Mouse (Mus musculus) embryonic facial prominence, embryonic 11.5 days (tissue): ENCODE measurements around the gene Mcrip1. TPM values are rescaled to one million over a fixed set of nuclear protein-coding genes. Genes with fewer than 3 reads are reported as not detected.
A peak's percentile ranks its signal among the peaks of the same experiment; 100 is the strongest.
"Not testable (repeated sequence)": the region's sequence is repeated elsewhere in the genome, so short reads cannot be mapped to it uniquely, and the experiment has no call there.

ENCODE experiments used
- ATAC-seq: fragments of 200-750 bp; cut with Nextera tagmentation; replicated peaks from 2 replicates; pipeline ENCODE4 v1.8.0; 2017; ENCODE audit warnings: low read depth; ENCODE audit not compliant: insufficient number of reproducible peaks, low FRiP score, low TSS enrichment
- DNase-seq: peaks from one replicate; pipeline ENCODE4 v3.0.0-alpha.2; 2015; ENCODE audit warnings: low spot score
- H3K27ac ChIP-seq: fragments of 300-500 bp; sonication (generic); replicated peaks from 2 replicates; pipeline ENCODE4 v1.5.1; 2014; ENCODE audit warnings: mild to moderate bottlenecking, low read depth, low read length, control low read depth
- H3K27me3 ChIP-seq: fragments of 300-500 bp; sonication (generic); 2 replicates; pipeline ENCODE4 v1.6.1; 2014; ENCODE audit warnings: mild to moderate bottlenecking, low read length, moderate library complexity, mixed read lengths; ENCODE audit not compliant: control insufficient read depth, insufficient read depth
- H3K36me3 ChIP-seq: fragments of 300-500 bp; sonication (generic); replicated peaks from 2 replicates; pipeline ENCODE4 v1.6.1; 2014; ENCODE audit warnings: low read depth, mild to moderate bottlenecking, low read length, moderate library complexity, mixed read lengths; ENCODE audit not compliant: control insufficient read depth, insufficient read depth
- H3K4me1 ChIP-seq: fragments of 300-500 bp; sonication (generic); 2 replicates; pipeline ENCODE4 v1.6.1; 2014; ENCODE audit warnings: low read length, mixed read lengths; ENCODE audit not compliant: control insufficient read depth, insufficient read depth
- H3K4me2 ChIP-seq: fragments of 300-500 bp; sonication (generic); 2 replicates; pipeline ENCODE4 v1.6.1; 2014; ENCODE audit warnings: low read depth, mild to moderate bottlenecking, control low read depth, low read length, moderate library complexity
- H3K4me3 ChIP-seq: fragments of 300-500 bp; sonication (generic); 2 replicates; pipeline ENCODE4 v1.5.1; 2014; ENCODE audit warnings: low read depth, low read length, control low read depth
- H3K9ac ChIP-seq: fragments of 300-500 bp; sonication (generic); replicated peaks from 2 replicates; pipeline ENCODE4 v1.6.1; 2014; ENCODE audit warnings: mild to moderate bottlenecking, control low read depth, low read length
- H3K9me3 ChIP-seq: fragments of 300-500 bp; sonication (generic); replicated peaks from 2 replicates; pipeline ENCODE4 v1.6.1; 2016; ENCODE audit warnings: mild to moderate bottlenecking, low read length, inconsistent platforms, mixed read lengths; ENCODE audit not compliant: control insufficient read depth
- WGBS: fragments of 180-500 bp; shearing (Covaris S2); extraction: QIAGEN DNeasy Blood & Tissue Kit; methylation state at CpG from one replicate; pipeline ENCODE4 v1.1.7; 2014; 5-methylcytosine and 5-hydroxymethylcytosine counted together
- polyA plus RNA-seq: library from polyadenylated mRNA; unstranded; fragments of >200 nt; fragmentation: Nextera tagmentation; extraction: Ambion mirVana; gene quantifications from 2 replicates; pipeline ENCODE4 v1.2.1, GENCODE M21; 2014

Gene Mcrip1
- polyA plus RNA-seq = 223 and 249 TPM in 2 replicates

- peak; percentile 92 for DNase-seq
- H3K9ac ChIP-seq = peak within 1 kb of the TSS; percentile 96
- peak; percentile 80 for ATAC-seq
- under 1% methylated on average over 68 of the region's 87 CpGs for WGBS
- peak within 1 kb of the TSS; percentile 87 for H3K4me2 ChIP-seq
- peaks cover 4% of the 10 kb centered on the region for H3K4me1 ChIP-seq
- peak within 1 kb of the TSS; percentile 98 for H3K4me3 ChIP-seq
- no peaks in the 10 kb centered on the region; the same call in 1 of the 2 replicates for H3K36me3 ChIP-seq
- no peaks in the 10 kb centered on the region for H3K9me3 ChIP-seq
- no peaks in the 10 kb centered on the region for H3K27me3 ChIP-seq
- peak within 1 kb of the TSS; percentile 83 for H3K27ac ChIP-seq
Observed at GRCm38 (mm10) chr11:120549168-120549945, at the start of gene Mcrip1. Mcrip1 (minus strand) TSS chr11:120549727.

DNA sequence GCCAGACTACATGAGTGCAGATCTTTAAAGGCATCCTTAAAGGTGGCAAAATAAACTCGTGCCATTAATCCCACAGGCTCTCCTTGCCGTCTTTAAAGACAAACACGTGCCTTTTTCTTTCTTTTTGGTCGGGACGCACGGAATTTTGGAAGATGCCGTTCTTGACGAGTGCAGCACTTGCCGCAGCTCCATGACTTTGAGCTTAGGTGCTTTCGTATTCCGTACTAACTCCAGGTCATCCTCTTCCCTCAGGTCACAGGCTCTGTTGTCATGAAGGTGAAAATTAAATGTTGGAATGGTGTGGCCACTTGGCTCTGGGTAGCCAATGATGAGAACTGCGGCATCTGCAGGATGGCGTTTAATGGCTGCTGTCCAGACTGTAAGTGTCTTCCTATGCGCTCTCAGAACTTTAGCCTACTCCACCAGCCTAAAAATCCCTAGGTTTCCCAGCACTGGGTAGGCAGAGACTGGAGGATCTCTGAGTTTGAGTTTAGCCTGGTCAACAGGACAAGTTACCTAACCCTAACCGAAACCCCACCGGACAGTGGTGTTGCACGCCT, 49.5 kb upstream of the Mcrip1 start:
- Histone ChIP-seq H3K36me3 (peaks cover 6% of the 10 kb centered on the region), H3K9ac (peak overlapping the region; percentile 61), H3K27me3 (no peaks in the 10 kb centered on the region), H3K4me3 (peak overlapping the region; percentile 99), H3K27ac (peak overlapping the region; percentile 38; the same call in 1 of the 2 replicates), H3K4me1 (peaks cover 2% of the 10 kb centered on the region), H3K4me2 (peak overlapping the region; percentile 94), H3K9me3 (no peaks in the 10 kb centered on the region)
- ATAC-seq = no peak
- 50% methylated on average over 17 of the region's 17 CpGs for WGBS
- DNase-seq = no peak

GRCm38 (mm10) chr11:120598283-120598989, 48.9 kb upstream of the Mcrip1 start, which contains the start of the genes Alyref and Anapc11:
Alyref (minus strand) TSS chr11:120598365.
Anapc11 (plus strand) TSS chr11:120598421.
- WGBS = under 1% methylated on average over 83 of the region's 88 CpGs
- peaks cover 6% of the 10 kb centered on the region for H3K36me3 ChIP-seq

GRCm38 (mm10) chr11:120597240-120598235, 48.0 kb upstream of the Mcrip1 start:
- Histone ChIP-seq H3K27me3 (no peaks in the 10 kb centered on the region), H3K36me3 (peaks cover 6% of the 10 kb centered on the region), H3K9ac (peak overlapping the region; percentile 99), H3K9me3 (no peaks in the 10 kb centered on the region), H3K27ac (peak overlapping the region; percentile 87), H3K4me1 (peaks cover 2% of the 10 kb centered on the region), H3K4me3 (peak overlapping the region; percentile 99), H3K4me2 (peak overlapping the region; percentile 94)
- ATAC-seq (peak; percentile 61), DNase-seq (no peak)
- WGBS = 6% methylated on average over 69 of the region's 99 CpGs

More at GRCm38 (mm10) chr11:120598283-120598989, 48.9 kb upstream of the Mcrip1 start, which contains the start of the genes Alyref and Anapc11:
- Histone ChIP-seq H3K27ac (peak within 1 kb of the TSS; percentile 87), H3K27me3 (no peaks in the 10 kb centered on the region), H3K4me1 (peaks cover 2% of the 10 kb centered on the region), H3K9me3 (no peaks in the 10 kb centered on the region), H3K4me3 (peak within 1 kb of the TSS; percentile 99), H3K4me2 (peak within 1 kb of the TSS; percentile 94), H3K9ac (peak within 1 kb of the TSS; percentile 99)
- DNase-seq = peak; percentile 98
- ATAC-seq = peak; percentile 95

GRCm38 (mm10) chr11:120588531-120588930, 39.0 kb upstream of the Mcrip1 start:
- 95% methylated on average over 6 of the region's 6 CpGs for WGBS
- Histone ChIP-seq H3K4me2 (no peak overlapping the region), H3K36me3 (peaks cover 14% of the 10 kb centered on the region), H3K9ac (no peak overlapping the region), H3K4me1 (no peaks in the 10 kb centered on the region), H3K27ac (no peak overlapping the region), H3K9me3 (peaks cover 3% of the 10 kb centered on the region), H3K4me3 (no peak overlapping the region), H3K27me3 (no peaks in the 10 kb centered on the region)
- no peak for DNase-seq
- no peak for ATAC-seq

- H3K4me1 ChIP-seq = peaks cover 13% of the 10 kb centered on the region
- no peaks in the 10 kb centered on the region for H3K27me3 ChIP-seq
- H3K36me3 ChIP-seq = peaks cover 14% of the 10 kb centered on the region
- DNase-seq (no peak), ATAC-seq (no peak)
- WGBS = 93% methylated on average over 1 of the region's 1 CpGs
- no peak overlapping the region for H3K4me2 ChIP-seq
- H3K9me3 ChIP-seq = peaks cover 3% of the 10 kb centered on the region
- H3K27ac ChIP-seq = no peak overlapping the region
- no peak overlapping the region for H3K9ac ChIP-seq
- no peak overlapping the region for H3K4me3 ChIP-seq
Observed at GRCm38 (mm10) chr11:120583937-120584336, 34.4 kb upstream of the Mcrip1 start.

DNA sequence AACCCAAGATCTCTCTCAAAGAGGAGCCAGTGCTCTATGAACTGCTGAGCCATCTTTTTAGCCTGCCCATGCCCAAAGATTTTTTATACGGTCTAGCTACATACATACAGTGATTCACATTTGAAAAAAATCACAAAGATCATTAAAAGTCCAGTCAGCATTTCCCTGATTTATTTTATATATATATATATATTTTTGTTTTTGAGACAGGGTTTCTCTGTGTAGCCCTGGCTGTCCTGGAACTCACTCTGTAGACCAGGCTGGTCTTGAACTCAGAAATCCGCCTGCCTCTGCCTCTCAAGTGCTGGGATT, 33.4 kb upstream of the Mcrip1 start:
- Histone ChIP-seq H3K36me3 (peaks cover 15% of the 10 kb centered on the region), H3K4me1 (peaks cover 14% of the 10 kb centered on the region)
- H3K27me3 ChIP-seq, DNase-seq, H3K9me3 ChIP-seq, H3K4me2 ChIP-seq, H3K4me3 ChIP-seq, ATAC-seq, H3K27ac ChIP-seq, H3K9ac ChIP-seq: not testable (repeated sequence)
- 96% methylated on average over 2 of the region's 2 CpGs for WGBS
